Mouse (Mus musculus): ENCODE data around the gene Khk.

Khk gene

GRCm38 (mm10) chr5:30934725-30935461 lies 13.7 kb downstream of the Khk start:
- no peak for DNase-seq (ENCODE audit: low read depth, low spot score)

DNA sequence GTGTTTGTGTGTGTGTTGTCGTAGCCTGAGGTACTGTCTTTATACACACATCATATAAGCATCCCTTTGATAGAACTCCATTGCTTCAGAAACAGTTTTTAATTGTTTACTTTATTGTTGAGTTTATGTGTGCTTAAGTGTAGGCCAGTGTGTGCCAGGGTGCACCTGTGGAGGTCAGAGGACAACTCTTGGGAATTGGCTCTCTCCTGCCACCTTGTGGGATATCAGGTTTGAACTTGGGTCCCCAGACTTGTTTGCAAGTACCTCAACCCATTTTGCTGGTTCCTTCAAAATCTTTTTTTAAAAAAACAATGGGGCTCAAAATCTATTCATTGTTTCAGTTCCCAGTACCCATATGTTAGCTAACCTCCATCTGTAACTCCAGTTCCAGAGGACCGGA lies 21.8 kb downstream of the Khk start:
- no peak for DNase-seq (ENCODE audit: low read depth, low spot score)

DNA sequence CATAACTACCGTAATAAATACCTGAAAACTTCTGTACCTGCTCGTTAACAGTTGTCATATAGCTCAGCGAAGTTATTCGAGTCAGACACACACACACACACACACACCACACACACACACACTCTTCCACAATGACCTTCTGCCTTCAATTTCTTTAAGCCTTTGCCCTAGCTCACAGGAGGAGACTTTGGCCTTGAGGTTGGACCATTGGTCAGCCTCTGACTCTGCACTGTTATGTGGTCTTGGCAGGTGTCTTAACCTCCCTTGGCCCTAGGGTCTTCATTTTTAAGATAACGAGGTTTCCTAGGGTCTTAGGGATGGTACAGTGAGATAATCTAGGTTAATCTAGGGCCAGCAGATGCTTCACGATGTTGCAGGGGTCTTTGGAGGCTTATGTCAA lies 23.1 kb downstream of the Khk start:
- DNase-seq (ENCODE audit: low read depth, low spot score): no peak

DNA sequence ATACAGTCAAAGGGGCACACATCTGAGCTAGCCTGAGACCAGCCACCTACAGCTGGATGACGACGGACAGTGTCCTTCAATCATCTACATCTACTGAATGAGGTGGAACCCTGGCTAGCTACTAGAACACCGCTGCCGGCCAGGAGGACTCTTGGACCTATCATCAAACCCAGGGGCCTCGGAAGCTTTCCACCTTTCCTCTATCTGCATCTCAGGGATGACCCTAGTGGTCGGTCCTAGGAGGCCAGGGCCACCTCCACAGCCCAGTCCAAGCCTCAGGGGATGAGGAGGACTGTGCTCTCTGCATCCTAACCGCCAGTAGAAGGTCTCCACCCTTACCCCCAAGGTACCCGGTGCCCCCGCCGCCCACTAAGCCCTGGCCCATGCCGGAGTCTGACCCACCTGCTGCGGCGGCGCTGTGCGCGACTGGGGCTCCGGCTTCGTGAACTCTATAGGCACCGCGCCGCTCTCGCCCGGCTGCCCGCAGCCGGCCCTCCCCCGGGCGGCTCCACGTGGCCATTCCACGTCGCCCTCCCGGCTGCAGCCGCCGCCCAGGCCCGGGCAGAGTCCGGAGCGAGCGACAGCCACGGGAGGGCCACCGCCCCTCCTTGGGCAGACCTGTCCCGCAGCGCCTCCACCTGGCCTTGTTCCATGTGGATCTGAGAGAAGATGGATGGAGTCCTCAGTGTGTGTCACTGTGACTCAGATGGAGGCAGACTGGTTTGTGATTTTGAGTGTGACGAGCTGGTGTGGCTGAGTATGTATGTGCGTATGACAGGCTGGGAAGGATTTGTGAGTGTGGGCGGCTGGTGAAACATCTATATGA lies 23.9 kb downstream of the Khk start, which contains the start of gene Cgref1:
Cgref1 (minus strand) TSS at position 636 of the 826 bp plus-strand sequence.
- DNase-seq (ENCODE audit: low read depth, low spot score): no peak

- no peak for DNase-seq (ENCODE audit: low read depth, low spot score)
These were observed 27.4 kb downstream of the Khk start for GRCm38 (mm10) chr5:30948620-30949019.

DNA sequence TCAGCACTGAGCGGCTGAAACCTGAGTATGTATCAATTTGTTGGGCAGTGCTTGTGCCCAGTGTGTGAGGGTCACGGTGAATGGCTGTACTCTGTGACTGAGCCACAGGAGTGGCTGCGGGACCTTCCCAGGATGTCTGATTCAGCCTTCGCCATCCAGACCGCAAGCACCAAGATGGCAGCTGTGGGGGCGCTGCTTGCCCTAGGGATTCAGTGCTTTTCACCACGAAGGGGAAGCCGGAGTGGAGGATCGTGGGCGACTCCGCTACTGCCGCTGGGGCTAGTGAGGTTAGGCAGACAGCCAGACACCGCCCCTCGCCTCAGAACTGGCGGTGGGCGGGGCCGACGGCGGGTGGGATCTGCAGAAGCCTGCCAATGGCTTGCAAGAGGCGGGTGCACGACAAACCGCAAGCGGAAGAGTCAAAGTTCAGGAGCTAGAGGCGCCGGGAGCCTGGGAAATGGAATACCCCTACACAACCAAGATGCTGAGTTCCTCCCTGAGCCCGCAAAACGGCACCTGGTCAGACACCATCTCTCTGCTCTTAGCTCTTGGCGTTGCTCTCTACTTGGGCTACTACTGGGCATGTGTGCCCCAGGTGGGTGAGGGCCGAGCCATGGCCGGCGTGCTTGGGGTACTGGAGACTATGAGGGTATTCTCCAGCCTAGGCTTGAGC lies 28.6 kb downstream of the Khk start:
- DNase-seq (ENCODE audit: low read depth, low spot score): peak; percentile 57

DNA sequence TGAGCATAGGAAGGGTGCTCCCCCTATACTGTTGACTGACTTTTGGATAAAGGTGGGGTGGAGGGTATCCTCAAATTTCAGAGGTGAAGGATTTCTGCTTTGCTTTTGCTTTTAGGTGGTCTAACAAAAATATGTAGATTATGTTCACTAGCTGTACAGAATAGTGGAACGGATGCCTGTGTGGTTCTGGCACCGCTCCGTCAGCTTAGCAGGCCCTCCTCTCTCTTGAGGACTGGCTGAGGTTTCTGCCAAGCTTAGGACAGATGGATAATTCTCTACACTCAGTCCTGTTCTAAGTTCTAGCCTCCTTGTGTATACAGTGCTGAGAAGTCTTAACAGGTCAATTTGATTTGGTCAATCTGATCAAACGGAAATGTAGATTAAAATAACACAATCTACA lies 29.2 kb downstream of the Khk start:
- no peak for DNase-seq (ENCODE audit: low read depth, low spot score)

DNA sequence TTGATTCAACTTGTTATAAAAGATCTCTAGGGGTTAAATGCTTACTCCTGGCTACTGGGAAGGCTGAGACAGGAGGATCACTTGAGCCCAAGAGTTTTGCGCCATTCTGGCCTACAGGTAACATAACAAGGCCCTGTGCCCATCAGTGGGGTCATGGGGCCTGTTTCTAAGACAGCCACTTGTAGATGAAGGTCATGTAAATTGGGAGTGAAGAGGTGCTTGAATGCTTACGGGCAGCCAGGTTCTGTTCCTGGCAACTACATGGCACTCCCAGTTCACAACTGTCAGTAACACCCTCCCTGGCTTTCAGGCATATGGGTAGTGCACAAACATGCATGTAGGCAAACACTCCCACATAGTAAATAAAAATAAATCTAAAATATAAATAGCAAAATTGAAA lies 29.7 kb downstream of the Khk start:
- no peak for DNase-seq (ENCODE audit: low read depth, low spot score)

DNA sequence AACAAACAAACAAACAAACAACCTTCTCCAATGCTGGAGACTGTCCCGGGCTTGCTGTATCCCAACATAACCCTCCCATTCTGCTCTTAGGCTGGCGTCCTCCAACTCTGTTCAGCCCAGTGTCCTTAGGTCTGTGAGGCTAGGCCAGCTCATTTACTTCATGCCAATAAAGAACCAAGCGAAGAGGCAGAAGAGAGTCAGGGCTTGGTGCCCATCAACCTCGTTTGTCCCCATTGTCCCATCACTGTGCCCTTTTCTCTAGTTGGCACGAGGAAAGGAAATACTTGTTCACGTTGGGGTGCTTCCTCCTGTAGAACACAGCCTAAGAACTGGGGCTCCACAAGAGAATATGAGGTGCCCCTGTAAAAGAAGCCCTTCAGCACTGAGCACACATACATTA lies 30.5 kb downstream of the Khk start:
- no peak for DNase-seq (ENCODE audit: low read depth, low spot score)

GRCm38 (mm10) chr5:30952551-30952950 lies 31.3 kb downstream of the Khk start:
- DNase-seq (ENCODE audit: low read depth, low spot score): no peak

GRCm38 (mm10) chr5:30954065-30954464 lies 32.8 kb downstream of the Khk start:
- DNase-seq (ENCODE audit: low read depth, low spot score): no peak

DNA sequence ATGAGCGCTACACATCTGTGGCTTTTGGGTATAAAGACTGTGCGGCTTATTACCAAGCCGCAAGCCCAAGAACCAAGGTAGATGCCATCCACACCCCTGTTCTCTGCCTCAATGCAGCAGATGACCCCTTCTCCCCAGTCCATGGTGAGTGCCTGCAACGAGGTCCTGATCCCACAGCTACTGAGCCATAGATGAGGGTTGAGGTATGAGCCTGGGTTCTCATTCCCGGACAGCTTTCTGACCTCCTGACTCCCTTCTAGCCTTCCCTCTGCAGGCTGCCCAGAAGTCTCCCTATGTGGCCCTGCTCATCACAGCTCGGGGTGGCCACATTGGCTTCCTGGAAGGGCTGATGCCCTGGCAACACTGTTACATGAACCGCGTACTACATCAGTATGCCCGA lies 33.3 kb downstream of the Khk start:
- DNase-seq (ENCODE audit: low read depth, low spot score): no peak

DNA sequence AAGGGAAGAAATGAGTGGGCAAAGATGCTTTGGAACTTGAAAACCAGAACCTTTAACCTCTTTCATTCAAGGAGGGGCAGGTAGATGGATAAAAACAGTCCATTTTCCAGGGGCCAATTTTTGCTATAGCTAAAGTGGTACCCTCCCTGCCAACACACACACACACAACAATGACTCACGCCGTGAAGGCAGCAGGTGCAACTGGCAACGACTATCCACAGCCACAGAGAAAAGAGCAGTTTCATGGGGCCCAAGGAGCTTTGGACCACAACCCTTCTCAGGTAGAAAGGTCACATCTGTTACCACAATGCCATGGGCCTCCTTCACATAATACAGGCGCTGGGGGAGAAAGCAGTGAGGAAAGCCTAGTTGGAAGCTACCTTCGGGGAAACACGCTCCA lies 34.5 kb downstream of the Khk start:
- no peak for DNase-seq (ENCODE audit: low read depth, low spot score)

DNA sequence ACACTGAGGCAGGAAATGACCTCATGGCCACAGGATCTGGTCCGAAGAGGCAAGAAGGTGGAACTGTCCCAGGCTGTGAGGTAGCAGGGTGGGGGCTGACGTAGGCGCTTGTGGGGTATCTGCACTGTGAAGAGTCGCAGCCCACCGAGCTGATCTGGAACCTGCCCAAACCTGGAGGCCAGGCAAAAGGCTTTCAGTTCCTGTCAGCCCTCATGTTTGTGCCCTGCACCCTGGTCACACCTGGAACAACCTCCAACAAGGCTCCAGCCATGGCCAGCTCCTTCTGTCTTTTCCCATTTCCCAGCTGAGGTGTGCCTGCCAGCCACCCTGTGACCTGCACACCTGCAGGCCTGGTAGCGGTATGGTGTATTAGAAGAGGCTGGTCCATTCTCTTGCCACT lies 36.7 kb downstream of the Khk start:
- no peak for DNase-seq (ENCODE audit: low read depth, low spot score)

DNA sequence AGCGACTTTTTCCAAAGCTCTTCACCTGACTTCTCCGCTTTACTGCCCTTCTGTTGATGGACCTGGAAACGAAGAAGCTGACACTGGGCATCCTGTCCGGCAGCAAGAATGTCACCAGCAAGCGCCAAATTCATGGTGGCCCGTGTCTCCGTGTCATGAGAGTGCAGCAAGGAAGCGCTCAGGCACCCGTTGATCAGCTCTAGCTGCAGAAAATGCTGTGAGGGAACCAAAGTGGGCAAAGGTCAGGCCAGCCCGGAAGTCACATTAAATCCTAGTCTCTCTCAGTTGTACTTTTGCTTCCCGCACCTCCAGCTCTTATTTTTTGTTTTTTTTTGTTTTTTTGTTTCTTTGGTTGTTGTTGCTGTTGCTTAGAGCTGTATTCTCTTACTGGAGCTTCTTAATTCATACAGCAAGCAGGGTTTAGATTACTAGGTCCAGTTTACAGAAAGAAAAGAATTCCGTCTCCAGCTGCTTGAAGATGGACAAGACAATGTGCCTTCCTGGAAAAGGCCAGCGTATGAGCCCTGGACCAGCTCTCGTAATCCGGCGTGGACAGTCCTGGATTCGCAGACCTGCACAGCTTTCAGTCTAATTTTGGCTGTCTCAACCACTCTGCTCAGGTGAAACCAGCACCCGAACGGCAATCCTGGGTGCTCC lies 38.1 kb downstream of the Khk start:
- DNase-seq (ENCODE audit: low read depth, low spot score): peak; percentile 11

DNA sequence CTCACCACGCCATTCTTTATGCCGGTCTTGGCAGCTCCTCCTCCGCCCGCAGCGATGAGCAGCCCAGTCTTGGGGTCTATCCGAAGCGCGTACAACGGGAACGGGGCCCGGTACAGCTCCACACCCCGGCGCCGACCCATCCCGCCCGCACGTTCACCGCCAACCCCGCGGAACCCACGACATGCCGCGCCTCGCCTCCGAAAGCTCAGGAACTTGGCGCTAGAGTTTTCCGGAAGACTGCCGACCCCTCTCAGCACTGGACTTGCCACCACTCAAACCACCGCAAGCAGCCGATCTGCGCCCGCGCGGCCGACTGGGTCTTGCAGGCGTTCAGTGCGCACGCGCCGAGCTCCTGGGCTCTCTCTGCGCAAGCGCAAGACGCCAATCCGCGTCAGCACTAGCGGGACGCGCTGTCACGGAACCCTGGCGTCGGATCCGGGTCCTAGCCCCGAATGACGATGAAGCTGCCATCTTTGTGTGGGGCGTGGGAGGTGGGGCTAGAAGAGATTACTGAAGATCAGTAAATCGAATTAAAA lies 38.8 kb downstream of the Khk start, which contains the start of gene Preb:
Preb (minus strand) TSS at position 396 of the 536 bp plus-strand sequence.
- peak; percentile 90 for DNase-seq (ENCODE audit: low read depth, low spot score)

GRCm38 (mm10) chr5:30960814-30961213 lies 39.6 kb downstream of the Khk start:
- no peak for DNase-seq (ENCODE audit: low read depth, low spot score)

GRCm38 (mm10) chr5:30961545-30962505 lies 40.6 kb downstream of the Khk start:
- no peak for DNase-seq (ENCODE audit: low read depth, low spot score)

DNA sequence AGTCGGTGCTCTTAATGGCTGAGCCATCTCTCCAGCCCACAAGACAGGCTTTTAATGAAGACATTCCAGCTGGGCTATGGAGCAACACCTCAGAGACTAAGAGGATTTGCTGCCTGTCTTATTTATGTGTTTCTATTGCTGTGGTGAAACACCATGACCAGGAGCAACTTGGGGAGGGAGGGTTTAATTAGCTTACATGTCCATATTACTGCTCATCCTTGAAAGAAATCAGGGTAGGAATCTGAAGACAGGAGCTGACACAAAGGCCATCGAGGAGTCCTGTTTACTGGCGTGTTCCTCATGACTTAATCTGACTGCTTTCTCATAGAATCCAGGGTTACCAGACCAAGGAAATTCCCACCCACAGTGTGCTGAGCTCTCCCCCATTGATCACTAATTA lies 42.7 kb downstream of the Khk start:
- no peak for DNase-seq (ENCODE audit: low read depth, low spot score)

DNA sequence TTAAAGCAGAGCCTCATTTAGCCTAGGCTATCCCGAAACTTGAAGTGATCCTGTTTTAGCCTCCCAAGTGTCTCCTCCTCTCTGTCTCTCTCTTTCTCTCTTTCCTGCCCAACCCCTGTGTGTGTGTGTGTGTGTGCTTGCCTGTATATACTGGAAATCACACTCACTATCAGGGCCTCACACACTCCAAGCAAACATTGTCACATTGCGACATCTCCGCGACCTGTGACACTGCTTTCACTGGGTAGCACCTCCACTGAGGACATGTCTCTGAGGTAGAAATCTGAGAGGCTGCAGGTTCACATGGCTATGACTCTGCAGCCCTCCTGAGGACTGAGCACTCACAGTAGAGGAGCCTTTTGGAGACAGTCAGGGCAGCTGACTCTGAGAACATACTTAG lies 45.0 kb downstream of the Khk start:
- DNase-seq (ENCODE audit: low read depth, low spot score): no peak

Data from c-Kit-negative CD71-positive TER-119-positive erythroid progenitor cells, embryonic 14.5 days (primary cell).